Mouse (Mus musculus) small intestine, adult 2 months (tissue): ENCODE data around the gene Gda. TPM values are rescaled to one million over a fixed set of nuclear protein-coding genes. Genes with fewer than 3 reads are reported as not detected.

Source experiments
- H3K27ac ChIP-seq: fragments of 200-500 bp; 2 replicates; pipeline ENCODE4 v1.5.1; 2012; ENCODE audit warnings: low read depth, low read length, control low read depth, inconsistent platforms; ENCODE audit not compliant: insufficient read depth
- H3K27me3 ChIP-seq: fragments of 200-500 bp; 2 replicates; pipeline ENCODE4 v1.6.1; 2012; ENCODE audit warnings: mild to moderate bottlenecking, moderate library complexity, low read length, inconsistent platforms; ENCODE audit not compliant: control insufficient read depth, insufficient read depth
- H3K36me3 ChIP-seq: fragments of 200-500 bp; 2 replicates; pipeline ENCODE4 v1.6.1; 2012; ENCODE audit warnings: mild to moderate bottlenecking, low read length, control low read depth, inconsistent platforms; ENCODE audit not compliant: control insufficient read depth, insufficient read depth
- H3K4me1 ChIP-seq: fragments of 200-500 bp; 2 replicates; pipeline ENCODE4 v1.6.1; 2012; ENCODE audit warnings: low read length, inconsistent platforms, mixed read lengths; ENCODE audit not compliant: control insufficient read depth, insufficient read depth, insufficient read length
- H3K4me3 ChIP-seq: fragments of 200-500 bp; 2 replicates; pipeline ENCODE4 v1.5.1; 2012; ENCODE audit warnings: low read depth, mild to moderate bottlenecking, control low read depth, inconsistent platforms, low read length, moderate library complexity
- CTCF ChIP-seq: fragments of 200-500 bp; IDR thresholded peaks from 2 replicates; pipeline ENCODE4 v1.5.1; 2012; ENCODE audit warnings: low read depth, mild to moderate bottlenecking, control low read depth, inconsistent platforms, low read length, moderate library complexity, mixed read lengths; ENCODE audit not compliant: insufficient replicate concordance, insufficient read length; ENCODE audit errors: extremely low read depth
- POLR2A ChIP-seq: fragments of 200-500 bp; IDR thresholded peaks from 2 replicates; pipeline ENCODE4 v1.6.1; 2012; ENCODE audit warnings: low read depth, mild to moderate bottlenecking, control low read depth, inconsistent platforms, low read length, moderate library complexity
- WGBS: fragments of 180-500 bp; shearing (Covaris S2); methylation state at CpG from one replicate; pipeline ENCODE4 v1.1.7; 2018; 5-methylcytosine and 5-hydroxymethylcytosine counted together
- polyA plus RNA-seq: library from polyadenylated mRNA; depleted of rRNA; stranded (reverse); fragments of >200 nt; gene quantifications from 2 replicates; pipeline ENCODE4 v1.2.3, GENCODE M21; 2012; rRNA removed

Gene Gda
- polyA plus RNA-seq, 1 experiment: 122 TPM

GRCm38 (mm10) chr19:21349634-21350033, 123.6 kb downstream of the Gda start:
- H3K27me3 ChIP-seq: no peaks in the 10 kb centered on the region
- no peak overlapping the region for H3K4me3 ChIP-seq
- no peaks in the 10 kb centered on the region for H3K36me3 ChIP-seq
- H3K27ac ChIP-seq: no peak overlapping the region
- no peaks in the 10 kb centered on the region for H3K4me1 ChIP-seq
- TF ChIP-seq CTCF (no peak), POLR2A (no peak)
- 86% methylated on average over 6 of the region's 6 CpGs for WGBS

GRCm38 (mm10) chr19:21346646-21347045, 126.6 kb downstream of the Gda start:
- WGBS: 91% methylated on average over 6 of the region's 6 CpGs
- no peaks in the 10 kb centered on the region for H3K36me3 ChIP-seq
- no peak overlapping the region for H3K27ac ChIP-seq
- H3K27me3 ChIP-seq: no peaks in the 10 kb centered on the region
- no peak overlapping the region for H3K4me3 ChIP-seq
- no peaks in the 10 kb centered on the region for H3K4me1 ChIP-seq
- no peak for TF ChIP-seq POLR2A
- no peak for TF ChIP-seq CTCF

Other genes with a start within 250 kb of the Gda start
- gene Zfand5, start 201.2 kb downstream of the Gda start, polyA plus RNA-seq: 11.9 and 17.9 TPM in 2 replicates
- gene 1110059E24Rik, start 179.5 kb upstream of the Gda start, polyA plus RNA-seq: 0.48 and 0.86 TPM in 2 replicates
- gene Abhd17b, start 179.7 kb upstream of the Gda start, polyA plus RNA-seq: 7.5 and 15.2 TPM in 2 replicates